Mouse (Mus musculus): Measurements from ENCODE around the gene Vmn1r100. TPM values are rescaled to one million over a fixed set of nuclear protein-coding genes. Genes with fewer than 3 reads are reported as not detected.

The Vmn1r100 gene
- polyA plus RNA-seq (2017; shearing (Covaris generic)) = not detected

DNA sequence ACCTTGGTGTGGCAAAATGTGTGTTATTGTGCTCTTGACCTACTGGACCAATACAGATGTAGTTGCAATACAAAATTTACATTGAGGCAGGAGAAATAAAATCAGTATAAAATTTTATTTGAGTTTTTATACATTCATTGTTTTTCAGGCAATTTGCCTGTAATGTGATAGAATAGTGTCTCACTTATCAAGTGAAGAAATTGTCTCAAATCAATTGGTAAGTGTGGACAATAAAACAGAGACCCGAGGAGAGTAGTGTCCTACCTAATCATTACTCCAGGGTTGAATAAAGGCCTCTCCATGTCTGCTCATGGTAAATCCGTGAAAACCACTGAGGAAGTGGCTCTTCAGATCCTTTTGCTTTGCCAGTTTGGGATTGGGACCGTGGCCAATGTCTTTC lies at the start of gene Vmn1r100:
Vmn1r100 (plus strand) TSS at position 301 of the 400 bp plus-strand sequence.

GRCm38 (mm10) chr7:20375310-20375709 lies 42.4 kb upstream of the Vmn1r100 start, which contains the start of gene Gm5728:
TSS of gene Gm5728 (minus strand) at chr7:20375410.

GRCm38 (mm10) chr7:20442493-20442892 lies 24.8 kb downstream of the Vmn1r100 start, which contains the start of gene Vmn1r101:
TSS of gene Vmn1r101 (minus strand) at chr7:20442593.

Other genes starting within 250 kb of the Vmn1r100 start
- not detected for gene Vmn1r94, start 249.6 kb upstream of the Vmn1r100 start, polyA plus RNA-seq (2017; shearing (Covaris generic))
- not detected for gene Vmn1r95, start 224.2 kb upstream of the Vmn1r100 start, polyA plus RNA-seq (2017; shearing (Covaris generic))
- not detected for gene Gm6164, start 212.3 kb upstream of the Vmn1r100 start, polyA plus RNA-seq (2017; shearing (Covaris generic))
- not detected for gene Gm4498, start 184.1 kb upstream of the Vmn1r100 start, polyA plus RNA-seq (2017; shearing (Covaris generic))
- not detected for gene Gm5890, start 155.1 kb upstream of the Vmn1r100 start, polyA plus RNA-seq (2017; shearing (Covaris generic))
- gene Gm4133, start 83.9 kb upstream of the Vmn1r100 start, polyA plus RNA-seq (2017; shearing (Covaris generic)) = not detected
- gene Gm5728, start 42.5 kb upstream of the Vmn1r100 start, polyA plus RNA-seq (2017; shearing (Covaris generic)) = not detected
- gene Vmn1r101, start 24.7 kb downstream of the Vmn1r100 start, polyA plus RNA-seq (2017; shearing (Covaris generic)) = not detected
- not detected for gene Gm10670, start 57.0 kb downstream of the Vmn1r100 start, polyA plus RNA-seq (2017; shearing (Covaris generic))
- not detected for gene Vmn1r103, start 92.6 kb downstream of the Vmn1r100 start, polyA plus RNA-seq (2017; shearing (Covaris generic))
- gene Vmn1r104, start 115.9 kb downstream of the Vmn1r100 start, polyA plus RNA-seq (2017; shearing (Covaris generic)) = not detected
- gene Gm5726, start 127.8 kb downstream of the Vmn1r100 start, polyA plus RNA-seq (2017; shearing (Covaris generic)) = not detected
- gene Gm4141, start 158.3 kb downstream of the Vmn1r100 start, polyA plus RNA-seq (2017; shearing (Covaris generic)) = not detected
- gene Gm4513, start 181.1 kb downstream of the Vmn1r100 start, polyA plus RNA-seq (2017; shearing (Covaris generic)) = not detected